Mouse (Mus musculus): ENCODE data around the gene B3gnt2. TPM values are rescaled to one million over a fixed set of nuclear protein-coding genes. Genes with fewer than 3 reads are reported as not detected.

Gene B3gnt2
- total RNA-seq, 2 experiments from 2014 or later: 13.8 to 16.0 TPM

GRCm38 (mm10) chr11:22856371-22856965 is 4.3 kb downstream of the B3gnt2 start:
- no peak for DNase-seq (ENCODE audit: extremely low spot score in 1 of 2, low spot score in 2 of 2)
- H3K4me3 ChIP-seq: no peak overlapping the region

GRCm38 (mm10) chr11:22854571-22854970 is 6.2 kb downstream of the B3gnt2 start:
- no peak for TF ChIP-seq CTCF (IDR thresholded peaks at IDR 0.05)
- Histone ChIP-seq H3K27ac (no peak overlapping the region), H3K4me3 (no peak overlapping the region)
- no peak for DNase-seq (ENCODE audit: extremely low spot score in 1 of 2, low spot score in 2 of 2)
- intact Hi-C loops (cut with DNase I): no loop called here

More at GRCm38 (mm10) chr11:22856371-22856965, 4.3 kb downstream of the B3gnt2 start:
- intact Hi-C loops (cut with DNase I): loop anchor here (5.0 kb wide), 2 partner anchors 81 to 101 kb away; no protein-coding TSS in a partner anchor
- no peak overlapping the region for H3K27ac ChIP-seq
- no peak for TF ChIP-seq CTCF (IDR thresholded peaks at IDR 0.05)

GRCm38 (mm10) chr11:22853477-22854157 is 7.1 kb downstream of the B3gnt2 start:
- intact Hi-C loops (cut with DNase I): no loop called here
- Histone ChIP-seq H3K27ac (no peak overlapping the region), H3K4me3 (no peak overlapping the region)
- no peak for TF ChIP-seq CTCF (IDR thresholded peaks at IDR 0.05)
- no peak for DNase-seq (ENCODE audit: extremely low spot score in 1 of 2, low spot score in 2 of 2)

DNA sequence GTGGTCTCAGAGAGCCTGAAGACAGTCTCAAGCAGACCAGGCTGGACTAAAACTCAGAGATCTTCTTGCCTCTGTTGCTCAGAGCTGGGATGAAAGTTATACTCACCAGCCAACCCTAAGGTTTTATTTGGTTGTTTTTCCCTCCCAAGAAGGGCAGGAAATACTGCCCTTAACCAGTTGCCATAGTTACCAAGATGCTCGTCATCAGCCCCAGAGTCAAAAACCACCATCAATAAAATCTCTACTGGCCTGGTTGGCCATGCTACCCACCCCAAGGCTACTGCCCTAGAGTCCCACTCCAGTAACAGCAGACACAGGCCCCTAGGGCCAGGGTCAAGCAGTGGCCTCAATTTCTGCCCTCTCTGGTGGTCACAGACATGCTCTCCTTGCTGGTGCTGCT is 8.3 kb downstream of the B3gnt2 start:
- no peak for DNase-seq (ENCODE audit: extremely low spot score in 1 of 2, low spot score in 2 of 2)
- no peak for TF ChIP-seq CTCF (IDR thresholded peaks at IDR 0.05)
- intact Hi-C loops (cut with DNase I): no loop called here
- H3K27ac ChIP-seq: peak overlapping the region; percentile 1; the same call in 1 of the 2 replicates
- no peak overlapping the region for H3K4me3 ChIP-seq

DNA sequence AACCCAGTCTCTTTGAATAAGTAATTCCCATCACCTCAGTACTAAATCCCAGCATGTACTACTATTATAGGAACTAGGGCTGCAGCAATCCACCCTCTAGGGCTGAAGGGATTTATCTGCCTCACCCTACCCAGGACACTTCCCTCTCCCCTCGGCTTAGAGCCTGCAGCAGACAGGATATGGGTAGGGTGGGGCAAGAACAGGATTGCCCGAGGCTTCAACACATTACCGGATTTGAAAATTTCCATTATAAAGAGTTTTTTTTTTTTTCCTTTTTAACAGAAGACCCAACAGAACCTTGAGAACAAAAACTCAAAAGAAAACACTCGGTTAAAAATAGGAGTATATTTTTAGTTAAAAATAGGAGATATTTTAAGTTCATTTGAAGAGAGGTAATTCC is 9.3 kb downstream of the B3gnt2 start:
- no peak overlapping the region for H3K4me3 ChIP-seq
- no peak for DNase-seq (ENCODE audit: extremely low spot score in 1 of 2, low spot score in 2 of 2)
- no peak for TF ChIP-seq CTCF (IDR thresholded peaks at IDR 0.05)
- intact Hi-C loops (cut with DNase I): no loop called here
- H3K27ac ChIP-seq: no peak overlapping the region; the same call in 1 of the 2 replicates

GRCm38 (mm10) chr11:22850077-22850476 is 10.7 kb downstream of the B3gnt2 start:
- intact Hi-C loops (cut with DNase I): no loop called here
- no peak for TF ChIP-seq CTCF (IDR thresholded peaks at IDR 0.05)
- DNase-seq (ENCODE audit: extremely low spot score in 1 of 2, low spot score in 2 of 2): no peak
- H3K4me3 ChIP-seq: no peak overlapping the region
- peak overlapping the region; percentile 45; the same call in 1 of the 2 replicates for H3K27ac ChIP-seq

DNA sequence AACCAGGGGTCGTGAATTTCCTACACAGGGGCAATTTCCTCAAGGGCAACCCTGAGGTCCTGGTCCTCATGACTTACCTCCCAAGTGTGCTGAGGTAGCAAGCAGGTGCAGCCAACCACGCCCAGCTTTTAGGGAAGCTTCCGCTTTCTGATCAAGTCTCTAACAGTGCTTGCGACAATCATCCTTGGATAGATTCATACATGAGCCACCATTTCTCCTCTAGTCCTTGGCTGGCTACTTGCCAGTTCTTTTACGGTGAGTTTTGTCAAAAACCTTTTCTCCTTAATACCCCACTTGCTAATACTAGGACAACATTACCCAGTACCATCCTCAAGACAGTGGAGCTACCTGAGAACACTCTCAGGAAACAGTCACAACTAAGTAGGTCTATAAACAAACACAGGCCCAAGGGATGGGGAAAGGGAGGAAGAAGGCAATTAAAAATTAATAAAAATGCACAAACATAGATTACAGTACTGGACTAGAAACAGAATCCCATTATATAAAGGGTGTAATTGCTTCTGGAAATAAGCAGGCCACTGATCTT is 12.0 kb downstream of the B3gnt2 start:
- DNase-seq (ENCODE audit: extremely low spot score in 1 of 2, low spot score in 2 of 2): no peak
- intact Hi-C loops (cut with DNase I): loop anchor here (5.0 kb wide), 2 partner anchors 131 to 211 kb away; no protein-coding TSS in a partner anchor
- Histone ChIP-seq H3K27ac (no peak overlapping the region), H3K4me3 (no peak overlapping the region)
- no peak for TF ChIP-seq CTCF (IDR thresholded peaks at IDR 0.05)

DNA sequence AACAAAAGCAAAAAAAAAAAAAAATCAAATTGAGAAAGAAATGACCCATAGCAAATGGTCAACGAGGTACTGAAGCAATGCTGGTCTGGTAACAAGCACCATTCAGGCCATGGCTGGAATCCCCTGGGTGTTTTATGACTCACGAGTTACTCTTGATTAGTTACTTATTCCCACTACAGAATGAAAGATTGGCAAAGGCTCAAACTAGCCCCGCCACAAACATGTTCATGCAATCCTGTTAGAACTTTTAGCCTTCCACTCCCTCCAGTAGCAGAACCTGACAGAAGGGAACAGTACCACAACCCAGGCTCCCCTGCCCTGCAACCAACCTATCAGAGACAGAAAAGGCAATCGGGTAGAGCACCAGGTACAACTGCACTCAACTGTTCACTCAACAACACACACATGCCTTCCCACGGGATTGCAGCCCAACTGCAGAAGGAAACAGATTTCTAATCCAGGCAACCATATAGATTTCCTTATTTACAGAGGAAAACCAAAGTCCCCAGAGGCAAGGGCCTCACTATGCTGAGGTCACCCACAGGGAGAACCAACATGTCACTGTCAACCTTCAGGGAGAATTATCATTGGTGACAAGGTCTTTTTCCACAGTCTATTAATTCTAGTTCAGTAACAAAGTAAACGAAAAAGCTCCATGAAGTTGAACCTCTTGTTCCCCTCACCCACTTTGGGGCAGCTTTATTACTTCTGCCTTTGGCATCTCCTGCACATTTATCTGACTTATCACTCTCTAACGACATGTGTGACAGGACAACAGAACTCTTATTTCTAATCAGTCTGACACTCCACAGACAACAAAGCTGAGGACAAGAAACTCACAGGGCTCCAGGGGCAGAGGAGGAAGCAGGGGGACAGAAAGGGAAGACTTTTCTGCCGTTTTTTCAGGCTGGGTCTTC is 12.8 kb downstream of the B3gnt2 start:
- intact Hi-C loops (cut with DNase I): loop anchor here (5.0 kb wide), 2 partner anchors 131 to 211 kb away; no protein-coding TSS in a partner anchor
- no peak overlapping the region; the same call in 1 of the 2 replicates for H3K27ac ChIP-seq
- H3K4me3 ChIP-seq: no peak overlapping the region
- TF ChIP-seq CTCF (IDR thresholded peaks at IDR 0.05): no peak
- DNase-seq (ENCODE audit: extremely low spot score in 1 of 2, low spot score in 2 of 2): no peak

- Histone ChIP-seq H3K4me3 (no peak overlapping the region), H3K27ac (no peak overlapping the region)
- DNase-seq (ENCODE audit: extremely low spot score in 1 of 2, low spot score in 2 of 2): no peak
- no peak for TF ChIP-seq CTCF (IDR thresholded peaks at IDR 0.05)
- intact Hi-C loops (cut with DNase I): loop anchor here (5.0 kb wide), 2 partner anchors 130 to 210 kb away; no protein-coding TSS in a partner anchor
Observed at GRCm38 (mm10) chr11:22846960-22847731, 13.6 kb downstream of the B3gnt2 start.

GRCm38 (mm10) chr11:22846093-22846835 is 14.5 kb downstream of the B3gnt2 start:
- no peak for DNase-seq (ENCODE audit: extremely low spot score in 1 of 2, low spot score in 2 of 2)
- Histone ChIP-seq H3K27ac (peak overlapping the region; percentile 61), H3K4me3 (no peak overlapping the region)
- TF ChIP-seq CTCF (IDR thresholded peaks at IDR 0.05): no peak
- intact Hi-C loops (cut with DNase I): loop anchor here (5.0 kb wide), 2 partner anchors 129 to 209 kb away; no protein-coding TSS in a partner anchor
